Mouse (Mus musculus): ENCODE measurements around the gene Rap2c.

DNA sequence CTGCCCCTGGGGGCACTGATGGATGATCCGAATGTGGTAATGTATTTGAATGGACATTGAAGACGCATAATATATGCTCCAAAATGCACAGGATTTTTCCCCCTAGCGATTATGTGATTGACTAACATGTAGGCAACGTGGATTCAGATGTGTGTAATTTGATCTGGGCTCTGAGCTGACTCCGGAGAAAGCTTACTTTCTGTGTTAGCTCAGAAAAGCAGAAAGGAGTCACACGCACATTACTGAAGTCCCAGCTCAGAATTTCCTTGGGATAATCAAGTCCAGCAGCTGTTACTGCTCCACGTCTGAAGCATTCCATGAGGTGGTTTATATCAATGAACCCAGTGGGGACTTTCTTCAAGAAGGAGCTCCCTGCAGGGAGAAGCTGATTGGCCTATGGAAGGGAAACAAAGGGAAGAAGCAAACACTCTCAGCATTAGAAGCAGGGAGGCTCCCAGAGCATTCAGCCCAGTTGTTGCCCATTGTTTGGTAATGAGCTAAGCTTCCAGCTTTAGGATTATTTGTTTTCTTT lies 17.9 kb upstream of the Rap2c start:
- no peak for TF ChIP-seq TAL1 (IDR thresholded peaks at IDR 0.05; ENCODE audit: low read length)
- no peak for TF ChIP-seq GATA1 (IDR thresholded peaks at IDR 0.05; ENCODE audit: low read length)

Measured in erythroblast, embryonic 14.5 days (primary cell).